Mouse (Mus musculus) kidney, embryonic 15.5 days (tissue): Measurements from ENCODE around the gene Snx5. TPM values are rescaled to one million over a fixed set of nuclear protein-coding genes. Genes with fewer than 3 reads are reported as not detected.
A peak's percentile ranks its signal among the peaks of the same experiment; 100 is the strongest.

Experiments used
- ATAC-seq: fragments of 200-750 bp; cut with Nextera tagmentation; replicated peaks from 2 replicates; pipeline ENCODE4 v1.8.0; 2017; ENCODE audit warnings: moderate TSS enrichment; ENCODE audit not compliant: low FRiP score
- H3K27ac ChIP-seq: fragments of 300-500 bp; sonication (generic); 2 replicates; pipeline ENCODE4 v1.5.1; 2015; ENCODE audit warnings: mild to moderate bottlenecking, inconsistent platforms
- H3K27me3 ChIP-seq: fragments of 300-500 bp; sonication (generic); 2 replicates; pipeline ENCODE4 v1.6.1; 2015; ENCODE audit warnings: inconsistent platforms
- H3K36me3 ChIP-seq: fragments of 300-500 bp; sonication (generic); 2 replicates; pipeline ENCODE4 v1.6.1; 2015; ENCODE audit warnings: inconsistent platforms
- H3K4me1 ChIP-seq: fragments of 300-500 bp; sonication (generic); 2 replicates; pipeline ENCODE4 v1.6.1; 2015; ENCODE audit warnings: inconsistent platforms
- H3K4me2 ChIP-seq: fragments of 300-500 bp; sonication (generic); 2 replicates; pipeline ENCODE4 v1.6.1; 2015; ENCODE audit warnings: moderate library complexity, mild to moderate bottlenecking, inconsistent platforms
- H3K4me3 ChIP-seq: fragments of 300-500 bp; sonication (generic); replicated peaks from 2 replicates; pipeline ENCODE4 v1.5.1; 2015; ENCODE audit warnings: mild to moderate bottlenecking, inconsistent platforms
- H3K9ac ChIP-seq: fragments of 300-500 bp; sonication (generic); 2 replicates; pipeline ENCODE4 v1.6.1; 2015; ENCODE audit warnings: mild to moderate bottlenecking, inconsistent platforms
- H3K9me3 ChIP-seq: fragments of 300-500 bp; sonication (generic); replicated peaks from 2 replicates; pipeline ENCODE4 v1.6.1; 2016; ENCODE audit warnings: inconsistent platforms
- WGBS: fragments of 180-500 bp; shearing (Covaris S2); methylation state at CpG from one replicate; pipeline ENCODE4 v1.1.7; 2015; ENCODE audit warnings: mixed read lengths; 5-methylcytosine and 5-hydroxymethylcytosine counted together
- polyA plus RNA-seq: library from polyadenylated mRNA; unstranded; fragments of >200 nt; fragmentation: Nextera tagmentation; extraction: Ambion mirVana; gene quantifications from 2 replicates; pipeline ENCODE4 v1.2.1, GENCODE M21; 2015

The Snx5 gene
- polyA plus RNA-seq, 1 experiment from 2014 or later = 129 TPM

DNA sequence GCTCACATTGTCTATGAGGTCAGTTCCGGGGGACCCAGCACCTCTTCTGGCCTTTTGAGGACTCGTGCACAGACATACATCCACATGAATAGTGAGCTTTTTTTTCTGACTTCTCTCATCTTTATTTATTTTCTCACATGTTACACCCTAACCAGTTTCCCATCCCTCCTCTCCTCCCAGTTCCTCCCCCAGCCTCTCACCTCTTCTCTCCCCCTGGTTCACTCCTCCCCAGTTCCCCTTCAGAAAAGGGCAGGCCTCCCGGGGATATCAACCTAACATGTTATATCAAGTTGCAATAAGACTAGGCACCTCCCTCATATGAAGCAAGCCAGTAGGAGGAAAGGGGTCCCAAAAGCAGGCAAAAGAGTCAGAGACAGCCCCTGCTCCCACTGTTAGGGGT, 9.9 kb upstream of the Snx5 start:
- Histone ChIP-seq H3K9ac (no peak overlapping the region), H3K4me1 (peaks cover 19% of the 10 kb centered on the region), H3K4me2 (no peak overlapping the region), H3K4me3 (no peak overlapping the region), H3K27me3 (no peaks in the 10 kb centered on the region), H3K27ac (no peak overlapping the region), H3K36me3 (peaks cover 41% of the 10 kb centered on the region), H3K9me3 (no peaks in the 10 kb centered on the region)
- WGBS = 62% methylated on average over 3 of the region's 3 CpGs
- ATAC-seq = no peak

DNA sequence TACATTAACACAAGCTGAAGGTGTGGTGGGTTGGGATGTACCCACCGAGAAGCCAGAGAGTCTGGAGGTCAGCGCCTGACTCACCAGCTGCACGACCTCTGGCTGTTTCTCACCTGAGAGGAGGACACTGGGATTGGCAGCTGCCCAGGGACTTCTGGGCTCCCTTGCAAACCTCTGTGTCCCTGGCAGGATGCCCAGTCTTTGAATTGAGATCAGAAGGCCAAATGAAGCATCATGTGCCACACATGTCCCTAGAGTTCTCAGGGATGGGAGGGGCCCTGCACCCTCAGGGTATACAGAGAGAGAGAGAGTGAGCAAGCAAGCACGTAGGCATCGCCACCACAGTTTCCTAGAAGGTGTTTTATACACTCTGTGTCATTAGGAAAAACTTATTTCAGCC, 9.0 kb upstream of the Snx5 start:
- Histone ChIP-seq H3K4me1 (peaks cover 22% of the 10 kb centered on the region), H3K4me2 (no peak overlapping the region), H3K9me3 (no peaks in the 10 kb centered on the region), H3K27me3 (no peaks in the 10 kb centered on the region), H3K36me3 (peaks cover 41% of the 10 kb centered on the region), H3K9ac (no peak overlapping the region), H3K4me3 (no peak overlapping the region), H3K27ac (no peak overlapping the region)
- no peak for ATAC-seq
- 75% methylated on average over 5 of the region's 5 CpGs for WGBS

DNA sequence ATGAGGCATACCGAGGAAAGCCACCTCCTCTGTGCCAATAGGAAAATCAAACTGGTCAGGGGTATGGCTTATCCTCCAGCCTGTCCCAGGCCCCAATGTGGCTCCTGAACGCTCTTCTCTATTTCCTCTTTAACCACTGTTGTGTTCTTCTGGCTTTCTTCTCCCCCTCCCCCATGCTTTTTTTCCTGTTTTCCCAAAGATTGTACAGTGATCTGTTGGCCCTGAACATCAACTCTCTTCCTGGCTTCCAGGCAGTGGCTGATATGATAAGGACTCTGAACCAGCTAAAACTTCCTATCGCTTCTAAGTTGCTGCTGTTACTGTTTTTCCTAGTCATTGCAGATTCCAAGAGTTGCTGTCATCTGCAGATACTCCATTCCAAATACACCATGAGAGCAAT, 6.2 kb upstream of the Snx5 start:
- Histone ChIP-seq H3K4me3 (no peak overlapping the region), H3K4me1 (peaks cover 27% of the 10 kb centered on the region), H3K4me2 (no peak overlapping the region), H3K36me3 (peaks cover 51% of the 10 kb centered on the region), H3K9ac (no peak overlapping the region), H3K9me3 (no peaks in the 10 kb centered on the region), H3K27ac (no peak overlapping the region), H3K27me3 (no peaks in the 10 kb centered on the region)
- 87% methylated on average over 3 of the region's 3 CpGs for WGBS
- no peak for ATAC-seq

DNA sequence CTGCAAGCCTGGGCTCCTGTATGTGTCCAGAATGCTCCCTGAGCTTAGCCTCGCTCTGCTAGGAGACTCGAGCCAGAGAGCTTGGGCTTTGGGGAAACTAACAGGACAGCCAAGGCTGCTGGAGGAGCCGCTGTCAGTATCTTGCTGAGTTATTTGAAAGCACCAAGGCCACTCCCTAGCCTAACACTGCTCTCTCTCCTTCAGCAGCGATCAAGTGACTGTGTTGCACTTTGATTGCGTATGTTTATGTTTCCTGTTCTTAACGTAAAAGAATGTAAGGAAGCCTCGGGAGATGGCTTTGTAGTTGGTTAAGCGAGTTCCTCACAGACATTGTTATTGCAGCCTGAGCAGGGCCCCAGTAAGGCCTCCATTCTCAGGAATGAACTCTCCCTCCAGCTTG, 4.0 kb upstream of the Snx5 start:
- ATAC-seq = no peak
- peaks cover 42% of the 10 kb centered on the region for H3K36me3 ChIP-seq
- WGBS = 32% methylated on average over 8 of the region's 8 CpGs
- no peak overlapping the region for H3K4me3 ChIP-seq
- H3K27me3 ChIP-seq = no peaks in the 10 kb centered on the region
- H3K27ac ChIP-seq = peak overlapping the region; percentile 76
- H3K4me1 ChIP-seq = peaks cover 21% of the 10 kb centered on the region
- 0 out of 2 replicates have a peak overlapping the region, but pooled peaks have one; percentile 17 for H3K9ac ChIP-seq
- no peaks in the 10 kb centered on the region for H3K9me3 ChIP-seq
- H3K4me2 ChIP-seq = peak overlapping the region; percentile 27

DNA sequence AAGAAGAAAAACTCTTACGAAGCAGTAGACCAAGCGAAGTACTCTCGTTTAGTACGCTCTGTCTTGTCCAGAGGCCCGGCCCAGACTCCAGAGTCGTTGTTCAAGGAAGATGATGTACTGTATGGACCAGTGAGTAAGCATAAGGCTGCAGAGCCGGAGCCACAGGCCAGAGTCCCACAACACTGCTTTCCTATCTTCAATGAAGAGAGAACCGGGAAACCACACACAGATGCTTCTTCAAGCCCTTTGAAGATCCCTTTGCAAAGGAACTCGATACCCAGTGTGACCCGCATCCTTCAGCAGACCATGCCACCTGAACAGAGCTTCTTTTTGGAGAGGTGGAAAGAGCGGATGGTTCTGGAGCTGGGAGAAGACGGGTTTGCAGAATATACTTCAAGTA, 1.4 kb upstream of the Snx5 start:
- H3K27ac ChIP-seq = no peak overlapping the region
- H3K4me1 ChIP-seq = peaks cover 33% of the 10 kb centered on the region
- H3K9ac ChIP-seq = 0 out of 2 replicates have a peak overlapping the region, but pooled peaks have one; percentile 10
- no peaks in the 10 kb centered on the region for H3K9me3 ChIP-seq
- no peaks in the 10 kb centered on the region for H3K27me3 ChIP-seq
- WGBS = 85% methylated on average over 12 of the region's 12 CpGs
- ATAC-seq = no peak
- peaks cover 19% of the 10 kb centered on the region for H3K36me3 ChIP-seq
- H3K4me3 ChIP-seq = no peak overlapping the region
- no peak overlapping the region for H3K4me2 ChIP-seq

DNA sequence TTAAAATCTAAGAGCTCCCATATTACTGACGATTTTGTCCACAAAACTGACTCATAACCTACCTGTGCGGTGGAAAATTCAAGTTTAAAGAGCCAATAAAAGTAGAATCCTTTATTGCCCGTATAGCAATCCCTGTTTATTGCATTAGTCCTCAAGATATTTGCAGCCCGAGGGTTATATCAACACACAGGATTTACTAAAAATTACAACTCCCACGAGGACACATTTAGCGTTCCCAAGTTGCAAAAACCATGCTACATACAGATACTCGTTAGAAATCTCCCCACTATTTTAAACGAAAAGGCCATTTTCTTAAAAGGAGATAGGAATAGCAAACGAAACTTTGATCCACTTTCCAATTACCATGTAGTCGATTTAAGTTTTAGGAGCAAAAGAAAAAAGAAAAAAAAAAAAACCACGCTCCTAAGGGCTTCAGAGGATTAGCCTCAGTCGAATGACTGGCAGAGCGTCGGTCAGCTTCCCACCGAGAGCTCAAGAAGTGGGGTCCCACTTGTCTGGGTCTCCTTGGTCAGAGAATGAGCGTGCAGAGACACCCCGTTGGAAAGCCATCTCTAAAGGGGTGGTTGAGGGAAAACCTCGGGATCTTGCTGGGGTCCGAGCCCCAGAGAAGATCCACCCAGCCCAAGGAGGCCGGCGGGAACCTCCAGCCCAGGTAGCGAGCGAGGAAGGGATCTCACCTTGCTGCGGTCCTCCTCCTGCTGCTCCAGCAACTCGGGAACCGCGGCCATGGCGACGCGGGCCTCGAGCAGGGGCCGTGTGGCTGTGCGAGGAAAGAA, 829 bp downstream of the Snx5 start:
- under 1% methylated on average over 30 of the region's 33 CpGs for WGBS
- Histone ChIP-seq H3K36me3 (peaks cover 10% of the 10 kb centered on the region), H3K4me3 (peak overlapping the region; percentile 81), H3K9ac (peak overlapping the region; percentile 95), H3K4me2 (peak overlapping the region; percentile 68), H3K27ac (peak overlapping the region; percentile 96), H3K4me1 (peaks cover 45% of the 10 kb centered on the region), H3K9me3 (no peaks in the 10 kb centered on the region), H3K27me3 (no peaks in the 10 kb centered on the region)
- no peak for ATAC-seq

DNA sequence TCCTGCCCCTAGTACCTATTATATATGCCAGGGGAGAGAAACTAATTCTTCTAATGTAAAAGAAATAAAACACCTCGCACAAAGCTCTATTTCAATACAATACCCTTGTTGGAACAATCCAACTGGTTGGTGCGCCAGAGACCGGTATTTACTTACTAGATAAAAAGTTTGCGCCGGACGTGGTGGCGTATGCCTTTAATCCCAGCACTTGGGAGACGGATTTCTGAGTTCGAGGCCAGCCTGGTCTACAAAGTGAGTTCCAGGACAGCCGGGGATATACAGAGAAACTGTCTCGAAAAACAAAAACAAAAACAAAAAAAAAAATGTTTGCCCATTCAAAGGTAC, 1.4 kb downstream of the Snx5 start:
- Histone ChIP-seq H3K36me3 (peaks cover 10% of the 10 kb centered on the region), H3K9ac (peak overlapping the region; percentile 95), H3K27me3 (no peaks in the 10 kb centered on the region), H3K27ac (no peak overlapping the region), H3K4me3 (peak overlapping the region; percentile 81), H3K4me2 (peak overlapping the region; percentile 68), H3K9me3 (no peaks in the 10 kb centered on the region), H3K4me1 (peaks cover 43% of the 10 kb centered on the region)
- ATAC-seq = no peak
- WGBS = under 1% methylated on average over 11 of the region's 11 CpGs

DNA sequence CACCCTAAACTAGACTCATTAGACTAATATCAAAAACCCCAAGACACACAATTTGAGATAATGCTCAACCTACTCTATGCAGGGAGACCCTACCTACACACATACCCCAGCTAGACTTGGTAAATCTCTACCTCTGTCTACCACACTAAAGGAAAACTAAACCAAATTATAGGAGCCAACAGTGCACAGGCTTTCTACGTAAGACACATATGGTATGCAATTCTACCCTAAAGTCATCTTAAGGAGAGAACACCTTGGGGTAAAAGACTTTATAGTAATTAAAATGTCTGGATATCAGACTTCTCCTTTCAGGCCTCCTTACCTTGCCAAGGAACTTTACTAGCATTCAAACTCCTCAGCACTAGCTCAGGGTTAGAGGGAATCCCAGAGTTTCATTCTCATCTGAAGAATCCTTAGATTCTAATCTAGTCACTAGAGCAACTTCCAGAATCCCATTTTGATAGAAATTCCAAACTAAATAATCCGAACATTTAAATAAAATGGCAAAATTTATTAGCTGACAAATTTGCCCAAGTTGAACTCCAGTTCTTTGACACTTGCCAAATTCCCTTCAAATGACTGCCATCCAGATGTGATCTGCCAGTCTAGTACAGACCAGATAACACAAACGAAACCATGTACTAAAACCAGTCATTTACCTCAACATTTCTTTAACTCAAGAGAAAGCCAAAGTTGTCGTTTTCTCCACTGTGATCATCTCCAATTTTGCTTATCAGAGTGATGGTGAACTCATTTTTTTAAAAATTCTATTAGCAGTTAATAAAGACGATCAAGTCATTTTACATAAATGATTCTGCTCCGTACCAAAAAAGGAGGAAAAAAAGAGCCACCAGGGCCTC, 2.0 kb downstream of the Snx5 start:
- ATAC-seq = no peak
- peaks cover 41% of the 10 kb centered on the region for H3K4me1 ChIP-seq
- peak overlapping the region; percentile 68 for H3K4me2 ChIP-seq
- no peaks in the 10 kb centered on the region for H3K27me3 ChIP-seq
- H3K4me3 ChIP-seq = peak overlapping the region; percentile 81
- H3K36me3 ChIP-seq = peaks cover 13% of the 10 kb centered on the region
- 9% methylated on average over 6 of the region's 6 CpGs for WGBS
- H3K9me3 ChIP-seq = no peaks in the 10 kb centered on the region
- H3K27ac ChIP-seq = no peak overlapping the region; the same call in 1 of the 2 replicates
- H3K9ac ChIP-seq = peak overlapping the region; percentile 95

DNA sequence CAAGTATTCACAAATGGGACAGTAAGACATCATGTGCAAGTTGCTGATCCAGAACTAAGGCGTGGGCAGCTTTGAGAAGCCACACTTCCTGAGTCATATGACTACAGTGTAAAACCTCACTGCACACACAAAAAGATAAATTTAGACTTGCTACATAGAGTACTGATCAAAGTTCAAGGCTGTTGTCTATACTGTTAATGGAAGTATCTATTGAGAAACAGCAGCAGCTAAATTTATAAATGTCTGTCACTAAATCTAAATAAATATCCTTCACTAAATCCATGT, 3.0 kb downstream of the Snx5 start:
- Histone ChIP-seq H3K4me1 (peaks cover 42% of the 10 kb centered on the region), H3K4me2 (peak overlapping the region; percentile 68), H3K27ac (peak overlapping the region; percentile 41; the same call in 1 of the 2 replicates), H3K36me3 (peaks cover 13% of the 10 kb centered on the region), H3K9ac (peak overlapping the region; percentile 95; the same call in 1 of the 2 replicates), H3K27me3 (no peaks in the 10 kb centered on the region), H3K4me3 (peak overlapping the region; percentile 81; the same call in 1 of the 2 replicates), H3K9me3 (no peaks in the 10 kb centered on the region)
- WGBS = 30% methylated on average over 1 of the region's 1 CpGs
- no peak for ATAC-seq

DNA sequence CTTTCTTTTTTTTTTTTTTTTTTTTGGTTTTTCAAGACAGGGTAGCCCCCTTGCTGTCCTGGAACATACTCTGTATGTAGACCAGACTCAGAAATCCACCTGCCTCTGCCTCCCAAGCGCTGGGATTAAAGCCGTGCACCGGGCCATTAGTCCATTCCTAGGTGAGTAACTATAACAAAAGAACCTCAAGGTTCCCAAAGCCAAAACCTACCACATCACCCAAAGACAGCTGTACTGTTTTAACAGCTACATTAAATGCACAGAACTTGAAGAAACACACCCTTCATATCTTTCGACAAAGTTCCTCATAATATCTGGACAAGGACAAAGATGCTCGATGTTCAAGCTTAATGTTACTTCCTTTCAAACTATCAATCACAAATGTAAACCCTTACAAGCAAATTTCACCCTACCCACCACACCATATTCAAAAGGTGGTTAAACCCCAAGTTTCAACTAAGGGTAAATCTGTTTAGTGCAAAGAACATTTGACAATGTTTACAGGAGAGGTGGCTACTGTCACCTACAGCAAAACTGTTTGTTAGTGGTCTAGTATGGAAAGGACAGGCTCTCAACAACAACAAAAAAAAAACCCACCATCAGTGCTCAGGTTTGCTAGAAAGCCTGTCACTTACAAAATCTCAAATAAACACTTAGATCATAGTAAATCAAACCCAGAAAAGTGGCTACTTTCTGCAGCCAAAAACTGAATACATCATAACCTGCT, 3.5 kb downstream of the Snx5 start:
- Histone ChIP-seq H3K9me3 (no peaks in the 10 kb centered on the region), H3K4me3 (peak overlapping the region; percentile 81; the same call in 1 of the 2 replicates), H3K27ac (peak overlapping the region; percentile 41), H3K4me2 (peak overlapping the region; percentile 68), H3K27me3 (no peaks in the 10 kb centered on the region), H3K4me1 (peaks cover 42% of the 10 kb centered on the region), H3K36me3 (peaks cover 11% of the 10 kb centered on the region), H3K9ac (peak overlapping the region; percentile 95; the same call in 1 of the 2 replicates)
- WGBS = 59% methylated on average over 5 of the region's 5 CpGs
- no peak for ATAC-seq

DNA sequence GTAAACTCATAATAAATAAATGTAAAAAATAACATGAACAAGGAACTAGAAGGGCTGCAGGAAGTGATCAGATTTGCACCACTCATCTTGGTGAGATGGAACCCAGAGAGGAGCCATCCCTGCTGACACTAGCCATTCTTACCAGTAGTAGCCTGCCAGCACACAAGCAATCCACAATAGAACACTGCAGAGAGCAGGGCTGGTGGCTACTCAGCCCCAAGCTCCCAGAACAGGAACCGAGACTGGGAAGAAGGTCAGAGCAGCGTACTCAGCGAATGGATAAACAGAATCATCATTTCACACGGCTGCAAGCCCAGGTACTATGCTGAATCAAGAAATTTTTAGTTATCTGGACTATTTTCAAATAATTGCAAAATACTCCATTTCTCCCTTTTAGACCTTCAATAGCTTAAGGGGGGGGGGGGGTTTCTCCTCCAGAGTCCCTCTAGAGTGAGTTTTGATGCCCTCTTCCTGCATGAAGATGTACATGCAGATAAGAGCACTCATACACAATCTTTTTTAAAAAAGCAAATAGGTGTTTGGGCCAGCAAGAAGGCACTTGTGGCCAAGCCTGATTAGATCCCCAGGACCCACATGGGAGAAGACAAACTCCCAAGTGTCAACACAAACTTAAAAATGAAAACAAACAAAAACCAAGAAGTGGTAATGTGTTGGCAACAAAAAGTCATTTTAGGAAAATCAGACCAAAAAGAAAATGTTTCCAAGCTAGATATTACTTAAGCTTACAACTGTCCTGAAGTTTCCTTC, 4.6 kb downstream of the Snx5 start:
- Histone ChIP-seq H3K36me3 (peaks cover 18% of the 10 kb centered on the region), H3K27me3 (no peaks in the 10 kb centered on the region), H3K4me3 (0 out of 2 replicates have a peak overlapping the region, but pooled peaks have one; percentile 6), H3K4me2 (peak overlapping the region; percentile 68), H3K4me1 (peaks cover 42% of the 10 kb centered on the region), H3K27ac (no peak overlapping the region), H3K9ac (no peak overlapping the region), H3K9me3 (no peaks in the 10 kb centered on the region)
- ATAC-seq = no peak
- WGBS = 47% methylated on average over 4 of the region's 4 CpGs
